Mouse (Mus musculus) liver, embryonic 15.5 days (tissue): ENCODE data around the gene Mfsd2b. TPM values are rescaled to one million over a fixed set of nuclear protein-coding genes. Genes with fewer than 3 reads are reported as not detected.

Experiments
- ATAC-seq: fragments of 200-750 bp; cut with Nextera tagmentation; 2 replicates; pipeline ENCODE4 v1.8.0; 2017; ENCODE audit warnings: moderate number of reproducible peaks, mild to moderate bottlenecking, moderate library complexity; ENCODE audit not compliant: insufficient read depth
- H3K27ac ChIP-seq: fragments of 300-500 bp; sonication (generic); replicated peaks from 2 replicates; pipeline ENCODE4 v1.5.1; 2015; ENCODE audit warnings: mild to moderate bottlenecking, inconsistent platforms
- H3K27me3 ChIP-seq: fragments of 300-500 bp; sonication (generic); 2 replicates; pipeline ENCODE4 v1.6.1; 2015; ENCODE audit warnings: mild to moderate bottlenecking, inconsistent platforms
- H3K36me3 ChIP-seq: fragments of 300-500 bp; sonication (generic); replicated peaks from 2 replicates; pipeline ENCODE4 v1.6.1; 2015; ENCODE audit warnings: moderate library complexity, mild to moderate bottlenecking, inconsistent platforms
- H3K4me1 ChIP-seq: fragments of 300-500 bp; sonication (generic); replicated peaks from 2 replicates; pipeline ENCODE4 v1.6.1; 2015; ENCODE audit warnings: inconsistent platforms
- H3K4me2 ChIP-seq: fragments of 300-500 bp; sonication (generic); 2 replicates; pipeline ENCODE4 v1.6.1; 2015; ENCODE audit warnings: moderate library complexity, mild to moderate bottlenecking, inconsistent platforms
- H3K4me3 ChIP-seq: fragments of 300-500 bp; sonication (generic); replicated peaks from 2 replicates; pipeline ENCODE4 v1.5.1; 2015; ENCODE audit warnings: mild to moderate bottlenecking, inconsistent platforms
- H3K9ac ChIP-seq: fragments of 300-500 bp; sonication (generic); 2 replicates; pipeline ENCODE4 v1.6.1; 2015; ENCODE audit warnings: moderate library complexity, mild to moderate bottlenecking, inconsistent platforms
- H3K9me3 ChIP-seq: fragments of 300-500 bp; sonication (generic); replicated peaks from 2 replicates; pipeline ENCODE4 v1.6.1; 2016; ENCODE audit warnings: inconsistent platforms
- WGBS: fragments of 180-500 bp; shearing (Covaris S2); methylation state at CpG from one replicate; pipeline ENCODE4 v1.1.7; 2015; ENCODE audit warnings: mixed read lengths; ENCODE audit not compliant: insufficient replicate concordance; 5-methylcytosine and 5-hydroxymethylcytosine counted together
- polyA plus RNA-seq: library from polyadenylated mRNA; unstranded; fragments of >200 nt; fragmentation: Nextera tagmentation; extraction: Ambion mirVana; gene quantifications from 2 replicates; pipeline ENCODE4 v1.2.1, GENCODE M21; 2015

The Mfsd2b gene
- polyA plus RNA-seq, 1 experiment from 2014 or later: 62.9 TPM

GRCm38 (mm10) chr12:4842890-4843597 lies 31.1 kb downstream of the Mfsd2b start, which contains the start of gene Wdcp:
TSS of gene Wdcp (plus strand) at chr12:4843303.
- H3K27me3 ChIP-seq: peaks cover 42% of the 10 kb centered on the region
- peak; percentile 90 for ATAC-seq
- H3K9ac ChIP-seq: peak within 1 kb of the TSS; percentile 63
- under 1% methylated on average over 30 of the region's 30 CpGs for WGBS
- no peaks in the 10 kb centered on the region for H3K36me3 ChIP-seq
- H3K27ac ChIP-seq: peak within 1 kb of the TSS; percentile 69
- H3K4me1 ChIP-seq: peaks cover 44% of the 10 kb centered on the region
- peak within 1 kb of the TSS; percentile 98 for H3K4me2 ChIP-seq
- peak within 1 kb of the TSS; percentile 71 for H3K4me3 ChIP-seq
- no peaks in the 10 kb centered on the region for H3K9me3 ChIP-seq

GRCm38 (mm10) chr12:4842456-4842855 lies 31.7 kb downstream of the Mfsd2b start:
- Histone ChIP-seq H3K9ac (no peak overlapping the region), H3K4me3 (peak overlapping the region; percentile 71; the same call in 1 of the 2 replicates), H3K9me3 (no peaks in the 10 kb centered on the region), H3K4me2 (peak overlapping the region; percentile 98; the same call in 1 of the 2 replicates), H3K4me1 (peaks cover 44% of the 10 kb centered on the region), H3K27me3 (peaks cover 42% of the 10 kb centered on the region), H3K27ac (no peak overlapping the region), H3K36me3 (no peaks in the 10 kb centered on the region)
- ATAC-seq: no peak
- WGBS: 77% methylated on average over 8 of the region's 8 CpGs

GRCm38 (mm10) chr12:4841392-4841887 lies 32.7 kb downstream of the Mfsd2b start, which contains the start of gene Fkbp1b:
TSS of gene Fkbp1b (minus strand) at chr12:4841591.
- H3K9me3 ChIP-seq: no peaks in the 10 kb centered on the region
- H3K4me3 ChIP-seq: peak within 1 kb of the TSS; percentile 71
- H3K36me3 ChIP-seq: no peaks in the 10 kb centered on the region
- H3K27me3 ChIP-seq: peaks cover 42% of the 10 kb centered on the region
- peak; percentile 56 for ATAC-seq
- H3K4me1 ChIP-seq: peaks cover 44% of the 10 kb centered on the region
- whole genome bisulfite sequencing: under 1% methylated on average over 37 of the region's 37 CpGs
- peak within 1 kb of the TSS; percentile 98 for H3K4me2 ChIP-seq
- H3K27ac ChIP-seq: peak within 1 kb of the TSS; percentile 38; the same call in 1 of the 2 replicates
- H3K9ac ChIP-seq: peak within 1 kb of the TSS; percentile 61

- peak overlapping the region; percentile 71 for H3K4me3 ChIP-seq
- H3K4me2 ChIP-seq: peak overlapping the region; percentile 98
- peak overlapping the region; percentile 61 for H3K9ac ChIP-seq
- H3K27me3 ChIP-seq: peaks cover 42% of the 10 kb centered on the region
- no peaks in the 10 kb centered on the region for H3K36me3 ChIP-seq
- ATAC-seq: no peak
- H3K9me3 ChIP-seq: no peaks in the 10 kb centered on the region
- 1% methylated on average over 11 of the region's 11 CpGs for WGBS
- no peak overlapping the region for H3K27ac ChIP-seq
- peaks cover 44% of the 10 kb centered on the region for H3K4me1 ChIP-seq
Measured at GRCm38 (mm10) chr12:4840741-4841140, 33.4 kb downstream of the Mfsd2b start.

GRCm38 (mm10) chr12:4840010-4840409 lies 34.1 kb downstream of the Mfsd2b start:
- Histone ChIP-seq H3K4me3 (peak overlapping the region; percentile 71), H3K9me3 (no peaks in the 10 kb centered on the region)

GRCm38 (mm10) chr12:4836959-4837358 lies 37.2 kb downstream of the Mfsd2b start:
- no peak for ATAC-seq
- Histone ChIP-seq H3K9ac (no peak overlapping the region), H3K27me3 (peaks cover 32% of the 10 kb centered on the region), H3K9me3 (no peaks in the 10 kb centered on the region), H3K27ac (no peak overlapping the region), H3K4me2 (no peak overlapping the region), H3K36me3 (peaks cover 2% of the 10 kb centered on the region; the same call in 1 of the 2 replicates), H3K4me3 (no peak overlapping the region), H3K4me1 (peaks cover 20% of the 10 kb centered on the region)
- WGBS: 54% methylated on average over 4 of the region's 4 CpGs

More at GRCm38 (mm10) chr12:4840010-4840409, 34.1 kb downstream of the Mfsd2b start:
- Histone ChIP-seq H3K36me3 (no peaks in the 10 kb centered on the region), H3K27ac (no peak overlapping the region), H3K4me1 (peaks cover 43% of the 10 kb centered on the region), H3K4me2 (peak overlapping the region; percentile 98), H3K27me3 (peaks cover 42% of the 10 kb centered on the region), H3K9ac (no peak overlapping the region)
- 17% methylated on average over 6 of the region's 6 CpGs for WGBS
- ATAC-seq: no peak

GRCm38 (mm10) chr12:4827256-4827655 lies 46.9 kb downstream of the Mfsd2b start:
- H3K27me3 ChIP-seq: no peaks in the 10 kb centered on the region
- no peak overlapping the region for H3K9ac ChIP-seq
- no peaks in the 10 kb centered on the region for H3K9me3 ChIP-seq
- H3K4me3 ChIP-seq: no peak overlapping the region
- ATAC-seq: no peak
- no peak overlapping the region for H3K4me2 ChIP-seq
- H3K36me3 ChIP-seq: peaks cover 73% of the 10 kb centered on the region
- no peak overlapping the region for H3K27ac ChIP-seq
- WGBS: 83% methylated on average over 3 of the region's 3 CpGs
- H3K4me1 ChIP-seq: no peaks in the 10 kb centered on the region

GRCm38 (mm10) chr12:4817361-4818101 lies 56.6 kb downstream of the Mfsd2b start, which contains the start of gene Sf3b6:
TSS of gene Sf3b6 (plus strand) at chr12:4817544.
- Histone ChIP-seq H3K27ac (peak within 1 kb of the TSS; percentile 94), H3K9ac (peak within 1 kb of the TSS; percentile 71), H3K27me3 (no peaks in the 10 kb centered on the region), H3K4me2 (peak within 1 kb of the TSS; percentile 84), H3K4me1 (peaks cover 31% of the 10 kb centered on the region), H3K9me3 (no peaks in the 10 kb centered on the region), H3K4me3 (peak within 1 kb of the TSS; percentile 91), H3K36me3 (peaks cover 26% of the 10 kb centered on the region)
- under 1% methylated on average over 49 of the region's 49 CpGs for WGBS
- ATAC-seq: peak; percentile 97

GRCm38 (mm10) chr12:4816680-4817360 lies 57.3 kb downstream of the Mfsd2b start:
- ATAC-seq: no peak; the same call in 1 of the 2 replicates
- no peaks in the 10 kb centered on the region for H3K27me3 ChIP-seq
- peak overlapping the region; percentile 84 for H3K4me2 ChIP-seq
- H3K36me3 ChIP-seq: peaks cover 19% of the 10 kb centered on the region
- peak overlapping the region; percentile 71 for H3K9ac ChIP-seq
- H3K4me1 ChIP-seq: peaks cover 31% of the 10 kb centered on the region
- peak overlapping the region; percentile 91 for H3K4me3 ChIP-seq
- H3K9me3 ChIP-seq: no peaks in the 10 kb centered on the region
- H3K27ac ChIP-seq: peak overlapping the region; percentile 94
- 9% methylated on average over 24 of the region's 24 CpGs for whole genome bisulfite sequencing

GRCm38 (mm10) chr12:4813636-4814035 lies 60.5 kb downstream of the Mfsd2b start:
- 63% methylated on average over 4 of the region's 4 CpGs for WGBS
- no peak overlapping the region for H3K4me3 ChIP-seq
- ATAC-seq: no peak
- no peak overlapping the region for H3K4me2 ChIP-seq
- H3K9ac ChIP-seq: no peak overlapping the region
- no peaks in the 10 kb centered on the region for H3K9me3 ChIP-seq
- H3K27ac ChIP-seq: no peak overlapping the region
- H3K27me3 ChIP-seq: no peaks in the 10 kb centered on the region
- H3K4me1 ChIP-seq: peaks cover 22% of the 10 kb centered on the region
- no peaks in the 10 kb centered on the region for H3K36me3 ChIP-seq
